In the genomic region with DNA sequence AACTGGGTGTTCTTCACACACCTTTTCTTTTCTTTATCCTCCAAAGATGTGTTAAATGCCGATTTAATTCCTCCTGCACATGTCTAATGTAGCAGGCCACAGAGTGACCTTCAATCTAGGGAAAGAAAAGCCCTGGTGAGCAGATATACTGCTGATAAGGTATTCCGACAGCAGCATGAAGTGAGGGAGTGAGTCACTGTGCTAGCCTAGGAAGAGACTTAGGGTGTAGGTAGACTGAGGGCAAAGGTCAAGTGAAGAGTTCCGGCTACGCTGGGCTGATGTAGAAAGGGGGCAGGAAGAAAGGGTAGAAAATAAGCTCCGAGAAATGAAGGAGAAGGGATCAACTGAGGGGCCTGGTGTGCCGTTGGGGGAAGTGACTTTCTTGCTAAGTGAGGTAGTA, we compare ENCODE assay signal across 37 mouse cellular contexts. TPM values are rescaled to one million over a fixed set of nuclear protein-coding genes. Genes with fewer than 3 reads are reported as not detected.
A peak's percentile ranks its signal among the peaks of the same experiment; 100 is the strongest.
DNase-seq lines count a peak whose midpoint lies in the region; ATAC-seq and TF ChIP-seq lines count a peak whose summit lies in the region.
"Had no signal": no experiment of that assay in that cellular context is flagged by ENCODE, and none has a peak within 500 bp of the region (broad histone marks: within the 10 kb centered on the region; RNA-seq: fewer than 3 reads in every experiment).

No protein-coding gene starts in this region.

- no peaks in the 10 kb centered on the region for H3K9me3 ChIP-seq in embryonic facial prominence, embryonic 15.5 days (replicated peaks)
- no peaks in the 10 kb centered on the region for H3K9me3 ChIP-seq in embryonic facial prominence, embryonic 10.5 days
- no peaks in the 10 kb centered on the region for H3K9me3 ChIP-seq in lung, postnatal 0 days (ENCODE audit: low read length)
- no peaks in the 10 kb centered on the region for H3K9me3 ChIP-seq in stomach, embryonic 16.5 days (replicated peaks; ENCODE audit: control insufficient read depth, low read length)
- H3K9me3 ChIP-seq: G1E; hindbrain, embryonic 12.5 days; liver, embryonic 15.5 days; lung, embryonic 15.5 days; midbrain, embryonic 13.5 days; neural tube, embryonic 13.5 days had no signal

- H3K4me2 ChIP-seq in embryonic facial prominence, embryonic 15.5 days (replicated peaks), result 0 out of 2 replicates have a peak overlapping the region, but pooled peaks have one; percentile 10
- H3K4me2 ChIP-seq in lung, postnatal 0 days (replicated peaks; ENCODE audit: low read depth, low read length), result no peak overlapping the region
- H3K4me2 ChIP-seq in stomach, embryonic 16.5 days (ENCODE audit: low read depth, low read length), result peak overlapping the region; percentile 88
- H3K4me2 ChIP-seq: heart, embryonic 11.5 days; hindbrain, embryonic 12.5 days; liver, embryonic 15.5 days; lung, embryonic 15.5 days; neural tube, embryonic 13.5 days had no signal

- TF ChIP-seq EP300 in lung, postnatal 0 days (IDR thresholded peaks at IDR 0.05), result no peak

- H3K4me1 ChIP-seq in embryonic facial prominence, embryonic 15.5 days, result peaks cover 21% of the 10 kb centered on the region
- peaks cover 11% of the 10 kb centered on the region for H3K4me1 ChIP-seq in embryonic facial prominence, embryonic 10.5 days
- no peaks in the 10 kb centered on the region for H3K4me1 ChIP-seq in lung, postnatal 0 days (ENCODE audit: insufficient read depth, low read depth, low read length)
- no peaks in the 10 kb centered on the region for H3K4me1 ChIP-seq in lung, adult 2 months (ENCODE audit: control insufficient read depth, insufficient read depth, low read length)
- H3K4me1 ChIP-seq in stomach, embryonic 16.5 days (ENCODE audit: control insufficient read depth, insufficient read depth, low read length), result peaks cover 11% of the 10 kb centered on the region

- 0 out of 2 replicates have a peak, but pooled peaks cover 6% of the 10 kb centered on the region for H3K27me3 ChIP-seq in embryonic facial prominence, embryonic 15.5 days
- peaks cover 17% of the 10 kb centered on the region for H3K27me3 ChIP-seq in embryonic facial prominence, embryonic 10.5 days (replicated peaks; ENCODE audit: low read depth, poor library complexity, severe bottlenecking)
- no peaks in the 10 kb centered on the region for H3K27me3 ChIP-seq in lung, postnatal 0 days (replicated peaks; ENCODE audit: insufficient read depth, low read length)
- no peaks in the 10 kb centered on the region for H3K27me3 ChIP-seq in stomach, embryonic 16.5 days (ENCODE audit: control insufficient read depth, insufficient read depth, low read length)

- no peaks in the 10 kb centered on the region for H3K36me3 ChIP-seq in embryonic facial prominence, embryonic 15.5 days
- 0 out of 2 replicates have a peak, but pooled peaks cover 3% of the 10 kb centered on the region for H3K36me3 ChIP-seq in embryonic facial prominence, embryonic 10.5 days (replicated peaks)
- H3K36me3 ChIP-seq in lung, postnatal 0 days (ENCODE audit: insufficient read depth, low read length), result no peaks in the 10 kb centered on the region
- H3K36me3 ChIP-seq in stomach, embryonic 16.5 days (ENCODE audit: control insufficient read depth, insufficient read depth, low read length), result no peaks in the 10 kb centered on the region
- H3K36me3 ChIP-seq: hindbrain, embryonic 12.5 days; liver, embryonic 15.5 days; lung, embryonic 15.5 days; neural tube, embryonic 13.5 days had no signal

- peak overlapping the region; percentile 51; the same call in 1 of the 2 replicates for H3K27ac ChIP-seq in embryonic facial prominence, embryonic 15.5 days (replicated peaks)
- H3K27ac ChIP-seq in embryonic facial prominence, embryonic 10.5 days (replicated peaks), result no peak overlapping the region
- peak overlapping the region; percentile 32; the same call in 1 of the 2 replicates for H3K27ac ChIP-seq in lung, postnatal 0 days (ENCODE audit: low read length)
- peak overlapping the region; percentile 90 for H3K27ac ChIP-seq in stomach, embryonic 16.5 days (ENCODE audit: low read length)
- H3K27ac ChIP-seq in gastrocnemius, adult 2 months, result no peak overlapping the region
- H3K27ac ChIP-seq: hindbrain, embryonic 12.5 days; hindbrain, postnatal 0 days; liver, embryonic 15.5 days; lung, embryonic 15.5 days; macrophage; midbrain, embryonic 13.5 days; neural tube, embryonic 13.5 days had no signal

- ATAC-seq in embryonic facial prominence, embryonic 15.5 days (ENCODE audit: insufficient number of reproducible peaks, low FRiP score, low TSS enrichment, low read depth), result no peak
- ATAC-seq in lung, postnatal 0 days, result no peak
- no peak for ATAC-seq in stomach, embryonic 16.5 days (ENCODE audit: insufficient read depth, low FRiP score)
- ATAC-seq in granulocyte monocyte progenitor cell, adult 5-6 weeks (replicated peaks; ENCODE audit: poor library complexity, severe bottlenecking), result no peak
- ATAC-seq: forebrain, embryonic 14.5 days; hindbrain, postnatal 0 days; midbrain, embryonic 13.5 days had no signal

- DNase-seq in embryonic facial prominence, embryonic 10.5 days (ENCODE audit: low spot score), result no peak
- no peak for DNase-seq in lung, postnatal 0 days (ENCODE audit: low spot score)
- DNase-seq in lung, adult 2 months, result no peak
- no peak for DNase-seq in gastrocnemius, adult 2 months
- DNase-seq: adrenal gland, adult 8-10 months; cerebellum, adult 2 months; cerebellum, postnatal 14 days; heart, postnatal 36 days; kidney, adult 8-10 months; kidney, postnatal 10 days; layer of hippocampus, postnatal 36 days; thymus, adult 2 months; thymus, postnatal 36 days had no signal

- no peak for TF ChIP-seq CTCF in lung, postnatal 0 days (IDR thresholded peaks at IDR 0.05)
- TF ChIP-seq CTCF in lung, adult 2 months (IDR thresholded peaks at IDR 0.05; ENCODE audit: insufficient read depth, low read length), result no peak
- TF ChIP-seq CTCF in gastrocnemius, adult 2 months (IDR thresholded peaks at IDR 0.05), result no peak

- H3K9ac ChIP-seq in embryonic facial prominence, embryonic 15.5 days, result no peak overlapping the region
- H3K9ac ChIP-seq in lung, postnatal 0 days (replicated peaks; ENCODE audit: low read depth), result no peak overlapping the region
- H3K9ac ChIP-seq in stomach, embryonic 16.5 days (ENCODE audit: low read length), result peak overlapping the region; percentile 9; the same call in 1 of the 2 replicates
- H3K9ac ChIP-seq: hindbrain, embryonic 12.5 days; liver, embryonic 15.5 days; lung, embryonic 15.5 days; midbrain, embryonic 13.5 days; neural tube, embryonic 13.5 days had no signal

- no peak for TF ChIP-seq POLR2A in lung, adult 2 months (IDR thresholded peaks at IDR 0.05; ENCODE audit: borderline replicate concordance, extremely low read depth, low read depth, low read length)

- intact Hi-C loops in gastrocnemius, adult 2 months (cut with DNase I), result no loop called here

- H3K4me3 ChIP-seq in embryonic facial prominence, embryonic 15.5 days (replicated peaks), result 0 out of 2 replicates have a peak overlapping the region, but pooled peaks have one; percentile 4
- H3K4me3 ChIP-seq in embryonic facial prominence, embryonic 10.5 days, result no peak overlapping the region
- H3K4me3 ChIP-seq in lung, postnatal 0 days (ENCODE audit: low read depth, low read length), result no peak overlapping the region
- H3K4me3 ChIP-seq in lung, adult 2 months (replicated peaks; ENCODE audit: extremely low read depth, low read depth, low read length), result no peak overlapping the region
- peak overlapping the region; percentile 5 for H3K4me3 ChIP-seq in stomach, embryonic 16.5 days (replicated peaks; ENCODE audit: low read length)
- no peak overlapping the region for H3K4me3 ChIP-seq in gastrocnemius, adult 2 months
- H3K4me3 ChIP-seq: hindbrain, embryonic 12.5 days; liver, embryonic 15.5 days; lung, embryonic 15.5 days; midbrain, embryonic 13.5 days; neural tube, embryonic 13.5 days had no signal

- 74% methylated on average over 6 of the region's 6 CpGs for WGBS in embryonic facial prominence, embryonic 15.5 days
- WGBS in embryonic facial prominence, embryonic 10.5 days, result 87% methylated on average over 6 of the region's 6 CpGs
- 56% methylated on average over 6 of the region's 6 CpGs for WGBS in lung, postnatal 0 days
- WGBS in lung, adult 2 months, result 74% methylated on average over 6 of the region's 6 CpGs
- WGBS in stomach, embryonic 16.5 days, result 54% methylated on average over 6 of the region's 6 CpGs

RNA-seq across cellular contexts. Expression of a gene that starts 2.3 kb away (rescaled TPM):
- polyA plus RNA-seq in embryonic facial prominence, embryonic 15.5 days (2015; fragmentation: Nextera tagmentation; extraction: Ambion mirVana), result 17.2 and 18.2 TPM in 2 replicates
- polyA plus RNA-seq in embryonic facial prominence, embryonic 10.5 days (2016; fragmentation: Nextera tagmentation; extraction: Ambion mirVana), result 12.2 and 12.7 TPM in 2 replicates
- polyA plus RNA-seq in lung, postnatal 0 days (2015; fragmentation: Nextera tagmentation; extraction: Ambion mirVana), result 12.3 and 12.8 TPM in 2 replicates
- 29.4 and 31.7 TPM in 2 replicates for polyA plus RNA-seq in lung, adult 2 months (2012; rRNA removed)
- 23.2 and 26.7 TPM in 2 replicates for polyA plus RNA-seq in stomach, embryonic 16.5 days (2015; fragmentation: Nextera tagmentation; extraction: Ambion mirVana)
- 6.1 and 9.3 TPM in 2 replicates for total RNA-seq in granulocyte monocyte progenitor cell, adult 5-6 weeks (2014; fragmentation: Nextera tagmentation)
- 16.5 and 19.5 TPM in 2 replicates for total RNA-seq in granulocyte monocyte progenitor cell, adult 5-6 weeks (2017)
- total RNA-seq in gastrocnemius, adult 2 months (2021), result 10 to 100 TPM in 1 of 2 experiments, 1 to 10 TPM in 1; 9.6 to 11.3 TPM

RNA-seq across cellular contexts. Expression of a gene that starts 16.4 kb away (rescaled TPM):
- polyA plus RNA-seq in embryonic facial prominence, embryonic 15.5 days (2015; fragmentation: Nextera tagmentation; extraction: Ambion mirVana), result 7.4 and 7.7 TPM in 2 replicates
- polyA plus RNA-seq in embryonic facial prominence, embryonic 10.5 days (2016; fragmentation: Nextera tagmentation; extraction: Ambion mirVana), result 0.65 and 1.1 TPM in 2 replicates
- 3.1 and 3.5 TPM in 2 replicates for polyA plus RNA-seq in lung, postnatal 0 days (2015; fragmentation: Nextera tagmentation; extraction: Ambion mirVana)
- 17.8 and 27.4 TPM in 2 replicates for polyA plus RNA-seq in lung, adult 2 months (2012; rRNA removed)
- polyA plus RNA-seq in stomach, embryonic 16.5 days (2015; fragmentation: Nextera tagmentation; extraction: Ambion mirVana), result 15.8 and 17.9 TPM in 2 replicates
- total RNA-seq in granulocyte monocyte progenitor cell, adult 5-6 weeks (2014; fragmentation: Nextera tagmentation), result not detected in 2 replicates
- total RNA-seq in granulocyte monocyte progenitor cell, adult 5-6 weeks (2017), result 0.26 and 6.3 TPM in 2 replicates
- under 1 TPM; 0.54 to 0.81 TPM for total RNA-seq in gastrocnemius, adult 2 months (2021)
- total RNA-seq: G1E; megakaryocyte-erythroid progenitor cell, adult 5-6 weeks had no signal
- polyA plus RNA-seq: macrophage had no signal

RNA-seq across cellular contexts. Expression of a gene that starts 17.2 kb away (rescaled TPM):
- polyA plus RNA-seq in embryonic facial prominence, embryonic 15.5 days (2015; fragmentation: Nextera tagmentation; extraction: Ambion mirVana), result 75.7 and 77.6 TPM in 2 replicates
- 114 and 116 TPM in 2 replicates for polyA plus RNA-seq in embryonic facial prominence, embryonic 10.5 days (2016; fragmentation: Nextera tagmentation; extraction: Ambion mirVana)
- 35.6 and 40.9 TPM in 2 replicates for polyA plus RNA-seq in lung, postnatal 0 days (2015; fragmentation: Nextera tagmentation; extraction: Ambion mirVana)
- 13.0 and 19.0 TPM in 2 replicates for polyA plus RNA-seq in lung, adult 2 months (2012; rRNA removed)
- 63.7 and 71.2 TPM in 2 replicates for polyA plus RNA-seq in stomach, embryonic 16.5 days (2015; fragmentation: Nextera tagmentation; extraction: Ambion mirVana)
- total RNA-seq in granulocyte monocyte progenitor cell, adult 5-6 weeks (2014; fragmentation: Nextera tagmentation), result 99.9 and 115 TPM in 2 replicates
- total RNA-seq in granulocyte monocyte progenitor cell, adult 5-6 weeks (2017), result 110 and 125 TPM in 2 replicates
- 10 to 100 TPM; 22.0 to 22.7 TPM for total RNA-seq in gastrocnemius, adult 2 months (2021)

RNA-seq across cellular contexts. Expression of a gene that starts 38.0 kb away (rescaled TPM):
- not detected in 2 replicates for polyA plus RNA-seq in embryonic facial prominence, embryonic 15.5 days (2015; fragmentation: Nextera tagmentation; extraction: Ambion mirVana)
- not detected in 2 replicates for polyA plus RNA-seq in embryonic facial prominence, embryonic 10.5 days (2016; fragmentation: Nextera tagmentation; extraction: Ambion mirVana)
- not detected in 2 replicates for polyA plus RNA-seq in lung, postnatal 0 days (2015; fragmentation: Nextera tagmentation; extraction: Ambion mirVana)
- polyA plus RNA-seq in lung, adult 2 months (2012; rRNA removed), result not detected in 2 replicates
- polyA plus RNA-seq in stomach, embryonic 16.5 days (2015; fragmentation: Nextera tagmentation; extraction: Ambion mirVana), result not detected in 2 replicates
- not detected in 2 replicates for total RNA-seq in granulocyte monocyte progenitor cell, adult 5-6 weeks (2014; fragmentation: Nextera tagmentation)
- total RNA-seq in granulocyte monocyte progenitor cell, adult 5-6 weeks (2017), result not detected in 2 replicates
- total RNA-seq in gastrocnemius, adult 2 months (2021), result not detected
- total RNA-seq: adrenal gland, adult 8-10 months; adrenal gland, postnatal 4 days; gastrocnemius, adult 8-10 months; gastrocnemius, postnatal 4 days; heart, postnatal 36 days; hindbrain, postnatal 0 days; layer of hippocampus, postnatal 36 days; left cerebral cortex, postnatal 10 days; liver, adult 2 months; megakaryocyte-erythroid progenitor cell, adult 5-6 weeks had no signal
- polyA plus RNA-seq: cerebellum, adult 2 months; cortical plate, adult 2 months; embryonic facial prominence, embryonic 11.5 days; forebrain, embryonic 14.5 days; G1E; heart, embryonic 11.5 days; heart, embryonic 16.5 days; hindbrain, embryonic 12.5 days; hindbrain, postnatal 0 days; large intestine, adult 2 months; limb, embryonic 11.5 days; liver, adult 2 months; liver, embryonic 15.5 days; lung, embryonic 15.5 days; macrophage; midbrain, embryonic 13.5 days; neural tube, embryonic 13.5 days had no signal

RNA-seq across cellular contexts. Expression of a gene that starts 45.2 kb away (rescaled TPM):
- 5.9 and 6.0 TPM in 2 replicates for polyA plus RNA-seq in embryonic facial prominence, embryonic 15.5 days (2015; fragmentation: Nextera tagmentation; extraction: Ambion mirVana)
- polyA plus RNA-seq in embryonic facial prominence, embryonic 10.5 days (2016; fragmentation: Nextera tagmentation; extraction: Ambion mirVana), result 7.6 and 7.9 TPM in 2 replicates
- 0.12 and 0.35 TPM in 2 replicates for polyA plus RNA-seq in lung, postnatal 0 days (2015; fragmentation: Nextera tagmentation; extraction: Ambion mirVana)
- polyA plus RNA-seq in lung, adult 2 months (2012; rRNA removed), result 0.06 and 0.09 TPM in 2 replicates
- 2.6 and 2.9 TPM in 2 replicates for polyA plus RNA-seq in stomach, embryonic 16.5 days (2015; fragmentation: Nextera tagmentation; extraction: Ambion mirVana)
- total RNA-seq in granulocyte monocyte progenitor cell, adult 5-6 weeks (2014; fragmentation: Nextera tagmentation), result not detected in 2 replicates
- not detected in 2 replicates for total RNA-seq in granulocyte monocyte progenitor cell, adult 5-6 weeks (2017)
- under 1 TPM in 1 of 2 experiments, not detected in 1; 0.22 TPM for total RNA-seq in gastrocnemius, adult 2 months (2021)
- total RNA-seq: heart, postnatal 36 days; liver, adult 2 months had no signal
- polyA plus RNA-seq: G1E; liver, adult 2 months; macrophage had no signal

Comparison
In these comparisons a context has a peak if more than half of its experiments do, and no peak if none do; other contexts are left out.
1. H3K27ac ChIP-seq: peak in embryonic facial prominence, embryonic 15.5 days (single experiment), lung, postnatal 0 days (single experiment) and stomach, embryonic 16.5 days (single experiment); none in embryonic facial prominence, embryonic 10.5 days (single experiment) and gastrocnemius, adult 2 months (single experiment).
2. H3K4me3 ChIP-seq: peak in embryonic facial prominence, embryonic 15.5 days (single experiment) and stomach, embryonic 16.5 days (single experiment); none in embryonic facial prominence, embryonic 10.5 days (single experiment), lung, postnatal 0 days (single experiment), lung, adult 2 months (single experiment) and gastrocnemius, adult 2 months (single experiment).